Mouse (Mus musculus) C3H10T1/2 (cell line): ENCODE data around the gene Sun2. TPM values are rescaled to one million over a fixed set of nuclear protein-coding genes. Genes with fewer than 3 reads are reported as not detected.

Source experiments
- polyA plus RNA-seq, 2 experiments: library from polyadenylated mRNA; unstranded; fragments of >200 nt; fragmentation: generic; extraction: Trizol; gene quantifications; one replicate each; pipeline ENCODE4 v1.2.1; 2012; ENCODE audit warnings: missing spikeins in 2 of 2

The Sun2 gene
- 100 to 1,000 TPM in 1 of 2 experiments, 10 to 100 TPM in 1; 12.5 to 130 TPM for polyA plus RNA-seq

DNA sequence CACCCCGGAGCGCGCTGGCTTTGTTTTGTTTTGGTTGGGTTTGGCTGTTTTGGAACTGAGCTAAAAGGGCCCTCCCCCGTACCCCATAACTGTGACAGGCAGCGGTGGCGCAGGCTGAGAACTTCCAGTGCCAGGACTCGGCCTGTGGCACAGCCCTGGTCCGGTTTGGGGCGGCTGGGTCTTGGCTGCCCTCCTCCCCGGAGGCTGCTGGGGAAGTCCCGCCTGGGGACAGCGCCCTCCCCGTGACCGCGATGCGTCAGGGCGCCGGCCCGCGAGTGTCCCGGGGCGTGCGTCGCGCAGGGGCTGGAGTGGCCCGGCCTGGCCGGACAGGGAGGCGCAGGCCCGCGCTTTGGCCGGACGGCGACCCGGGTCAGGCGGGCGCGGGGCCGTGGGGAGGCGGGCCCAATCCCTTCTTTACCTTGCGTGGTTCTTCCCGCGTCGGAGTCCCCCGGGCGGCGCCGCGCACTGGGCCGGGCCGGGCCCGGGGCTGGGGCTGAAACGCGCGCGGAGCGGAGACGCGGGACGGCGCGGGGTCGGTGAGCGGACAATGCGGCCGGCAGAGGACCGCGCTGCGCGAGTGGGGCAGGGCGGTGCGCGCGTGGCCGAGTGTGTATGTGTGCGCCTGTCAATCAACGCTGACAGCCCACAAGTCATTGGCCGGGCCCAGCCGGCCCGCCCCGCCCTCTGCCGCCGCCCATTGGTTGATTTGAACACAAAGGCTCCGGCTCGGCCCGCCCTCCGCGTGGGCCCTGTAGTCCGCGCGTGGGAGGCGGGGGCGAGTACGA is at the start of gene Sun2:
Sun2 (minus strand) TSS at position 616 of the 785 bp plus-strand sequence.

DNA sequence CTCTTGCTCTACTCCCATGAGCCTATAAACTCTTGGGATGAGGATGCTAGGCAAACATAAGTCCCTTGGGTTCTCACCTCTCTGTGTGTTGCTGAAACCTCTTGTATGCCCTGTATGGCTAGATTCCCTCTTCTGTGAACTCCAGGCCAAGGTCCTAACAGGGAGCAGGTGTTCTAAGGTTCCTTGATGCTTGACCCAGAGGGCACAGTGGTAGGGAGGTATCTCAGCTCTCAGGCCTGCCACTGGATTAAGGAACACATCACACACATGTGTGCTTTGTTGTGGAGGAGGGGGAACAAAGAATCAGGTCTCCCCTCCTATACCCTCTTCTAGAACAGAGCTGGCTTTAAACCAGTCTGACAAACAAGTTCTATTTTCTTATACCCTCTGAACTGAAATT is 35.4 kb upstream of the Sun2 start, which contains the start of gene Dnal4:
Dnal4 (minus strand) TSS at position 101 of the 400 bp plus-strand sequence.

DNA sequence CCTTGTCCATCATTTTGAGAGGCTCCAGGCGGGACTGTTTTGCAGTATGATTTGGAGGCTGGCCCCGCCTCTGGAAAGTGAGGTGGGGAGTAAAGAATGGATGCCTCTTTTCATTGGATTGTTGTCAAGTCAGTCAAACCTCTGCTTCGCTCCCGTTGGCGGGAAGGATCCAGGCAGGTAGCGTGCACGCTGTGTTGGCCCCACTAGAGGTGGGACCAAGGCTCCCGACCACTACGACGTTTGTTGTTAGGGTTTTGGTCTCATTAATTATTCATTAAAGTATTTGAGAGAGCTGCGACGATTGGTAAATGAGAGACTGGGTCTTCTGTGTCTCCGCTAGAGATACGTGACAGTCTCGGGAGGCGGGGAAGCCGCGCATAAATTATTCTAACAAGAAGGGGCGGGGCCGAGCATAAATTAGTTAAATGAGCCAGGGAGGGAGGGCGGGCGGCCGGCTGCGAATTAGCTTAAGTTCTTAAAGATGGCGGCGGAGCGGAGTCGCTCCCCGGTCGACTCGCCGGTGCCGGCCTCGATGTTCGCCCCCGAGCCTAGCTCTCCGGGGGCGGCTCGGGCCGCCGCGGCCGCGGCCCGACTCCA is 51.8 kb downstream of the Sun2 start, which contains the start of gene Gtpbp1:
Gtpbp1 (plus strand) TSS at position 420 of the 597 bp plus-strand sequence.

DNA sequence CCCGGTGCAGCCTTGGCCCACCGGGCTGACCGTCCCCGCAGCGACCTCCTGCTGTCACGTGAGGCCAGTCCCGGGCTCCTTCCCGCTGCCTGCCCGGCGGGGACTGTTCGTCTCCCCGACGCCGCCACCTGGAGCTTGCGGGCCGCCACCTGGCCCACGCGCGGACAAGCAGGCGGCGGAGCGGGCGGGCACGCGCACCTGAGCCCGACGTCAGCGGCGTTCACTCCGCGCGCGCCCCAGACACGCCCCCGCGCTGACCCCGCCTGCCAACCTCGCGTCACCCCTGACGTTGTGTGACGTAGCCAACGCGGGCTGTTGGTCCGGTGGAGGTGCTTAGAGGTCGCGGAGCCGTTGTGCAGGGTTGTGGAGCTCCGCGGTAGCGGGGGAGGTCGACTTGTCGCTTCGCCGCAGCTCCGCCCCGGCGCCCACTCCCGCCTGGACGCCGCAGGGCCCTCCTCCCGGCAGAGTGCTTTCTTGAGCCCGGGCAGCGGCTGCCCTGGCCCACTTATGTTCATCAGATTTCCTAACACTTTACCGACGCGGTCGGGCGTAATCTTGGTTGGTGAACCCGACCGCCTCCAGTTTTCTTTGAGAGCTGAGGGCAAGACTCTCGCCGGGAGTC is 54.6 kb downstream of the Sun2 start, which contains the start of gene Josd1:
Josd1 (minus strand) TSS at position 274 of the 622 bp plus-strand sequence.

Other genes starting within 250 kb of the Sun2 start
- gene Kcnj4, start 237.3 kb downstream of the Sun2 start, polyA plus RNA-seq = under 1 TPM in 1 of 2 experiments, not detected in 1; 0.04 TPM
- 10 to 100 TPM; 32.3 to 63.8 TPM for gene Kdelr3, start 226.1 kb downstream of the Sun2 start, polyA plus RNA-seq
- gene Ddx17, start 195.8 kb downstream of the Sun2 start, polyA plus RNA-seq = 100 to 1,000 TPM in 1 of 2 experiments, 10 to 100 TPM in 1; 13.2 to 129 TPM
- not detected for gene Dmc1, start 137.4 kb downstream of the Sun2 start, polyA plus RNA-seq
- 1 to 10 TPM in 1 of 2 experiments, under 1 TPM in 1; 0.05 to 2.3 TPM for gene Fam227a, start 83.6 kb downstream of the Sun2 start, polyA plus RNA-seq
- 10 to 100 TPM; 45.2 to 87.1 TPM for gene Cby1, start 83.3 kb downstream of the Sun2 start, polyA plus RNA-seq
- gene Tomm22, start 71.7 kb downstream of the Sun2 start, polyA plus RNA-seq = 100 to 1,000 TPM; 108 to 117 TPM
- 10 to 100 TPM; 15.7 to 50.5 TPM for gene Josd1, start 54.6 kb downstream of the Sun2 start, polyA plus RNA-seq
- gene Gtpbp1, start 51.7 kb downstream of the Sun2 start, polyA plus RNA-seq = 10 to 100 TPM; 41.7 to 42.9 TPM
- gene Dnal4, start 35.3 kb upstream of the Sun2 start, polyA plus RNA-seq = 10 to 100 TPM; 33.6 to 80.7 TPM
- gene Nptxr, start 62.2 kb upstream of the Sun2 start, polyA plus RNA-seq = 10 to 100 TPM; 32.5 to 82.6 TPM
- under 1 TPM; 0.02 to 0.34 TPM for gene Npcd, start 91.7 kb upstream of the Sun2 start, polyA plus RNA-seq
- 100 to 1,000 TPM in 1 of 2 experiments, 10 to 100 TPM in 1; 60.9 to 167 TPM for gene Cbx6, start 92.2 kb upstream of the Sun2 start, polyA plus RNA-seq
- gene Apobec3, start 149.1 kb upstream of the Sun2 start, polyA plus RNA-seq = 10 to 100 TPM; 13.0 to 41.5 TPM
- 1 to 10 TPM in 1 of 2 experiments, under 1 TPM in 1; 0.75 to 5.3 TPM for gene Cbx7, start 228.6 kb upstream of the Sun2 start, polyA plus RNA-seq